Mouse (Mus musculus): ENCODE measurements around the gene Dgki. TPM values are rescaled to one million over a fixed set of nuclear protein-coding genes. Genes with fewer than 3 reads are reported as not detected.

Gene Dgki
- polyA plus RNA-seq, 1 experiment from 2014 or later = 0.20 TPM

DNA sequence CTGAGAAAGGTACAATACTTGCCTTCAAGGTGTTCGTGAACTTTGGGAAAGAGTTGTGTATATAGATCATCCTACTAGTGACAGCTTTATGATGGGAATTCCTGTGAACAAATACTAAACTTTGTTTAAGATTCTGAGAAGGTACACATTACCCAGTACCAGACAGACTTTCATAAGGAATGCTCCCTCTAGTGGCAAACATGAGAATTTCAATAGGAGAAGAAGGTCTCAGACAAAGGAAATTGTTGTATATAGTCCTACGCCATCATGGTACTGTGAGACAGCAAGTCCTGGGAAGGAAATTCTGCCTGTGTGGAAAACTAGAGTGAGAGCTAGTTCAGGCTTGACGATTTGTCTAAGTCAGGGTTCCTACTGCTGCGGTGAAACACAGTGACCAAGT is 344.7 kb downstream of the Dgki start:
- Histone ChIP-seq H3K9ac (ENCODE audit: low read depth, low read length) (no peak overlapping the region), H3K27me3 (ENCODE audit: control insufficient read depth, insufficient read depth, low read depth, low read length) (no peaks in the 10 kb centered on the region), H3K27ac (ENCODE audit: low read length) (no peak overlapping the region), H3K4me1 (ENCODE audit: control insufficient read depth, low read depth, low read length) (no peaks in the 10 kb centered on the region), H3K9me3 (replicated peaks; ENCODE audit: control insufficient read depth, low read length) (no peaks in the 10 kb centered on the region), H3K4me3 (ENCODE audit: low read depth, low read length) (no peak overlapping the region), H3K36me3 (ENCODE audit: control insufficient read depth, insufficient read depth) (no peaks in the 10 kb centered on the region), H3K4me2 (ENCODE audit: low read depth, low read length) (no peak overlapping the region)
- ATAC-seq (ENCODE audit: low read depth) = no peak
- 69% methylated on average over 4 of the region's 4 CpGs for WGBS (ENCODE audit: insufficient replicate concordance)

DNA sequence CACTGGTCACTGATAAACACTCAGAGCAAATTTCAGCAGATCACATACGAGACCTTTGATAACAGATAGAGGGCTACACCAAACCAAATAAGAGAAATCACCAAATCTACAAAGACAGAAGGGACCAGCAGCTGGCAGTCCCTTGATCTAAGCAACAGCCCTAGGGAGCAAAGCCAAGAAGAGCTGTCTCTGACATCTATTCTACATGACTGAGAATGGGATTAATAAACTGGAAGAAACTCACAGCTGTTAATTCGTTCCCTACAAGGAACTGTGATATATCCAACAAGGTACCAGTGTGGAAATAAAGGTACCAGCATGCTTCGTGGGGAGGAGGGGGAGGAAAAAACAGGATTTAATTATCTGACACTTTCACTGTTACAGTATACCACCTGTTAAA is 349.3 kb downstream of the Dgki start:
- Histone ChIP-seq H3K27me3 (ENCODE audit: control insufficient read depth, insufficient read depth, low read depth, low read length) (no peaks in the 10 kb centered on the region), H3K9ac (ENCODE audit: low read depth, low read length) (no peak overlapping the region), H3K27ac (ENCODE audit: low read length) (no peak overlapping the region), H3K9me3 (replicated peaks; ENCODE audit: control insufficient read depth, low read length) (no peaks in the 10 kb centered on the region), H3K4me2 (ENCODE audit: low read depth, low read length) (no peak overlapping the region), H3K36me3 (ENCODE audit: control insufficient read depth, insufficient read depth) (no peaks in the 10 kb centered on the region), H3K4me3 (ENCODE audit: low read depth, low read length) (no peak overlapping the region), H3K4me1 (ENCODE audit: control insufficient read depth, low read depth, low read length) (no peaks in the 10 kb centered on the region)
- 42% methylated on average over 3 of the region's 3 CpGs for WGBS (ENCODE audit: insufficient replicate concordance)
- ATAC-seq (ENCODE audit: low read depth) = no peak

DNA sequence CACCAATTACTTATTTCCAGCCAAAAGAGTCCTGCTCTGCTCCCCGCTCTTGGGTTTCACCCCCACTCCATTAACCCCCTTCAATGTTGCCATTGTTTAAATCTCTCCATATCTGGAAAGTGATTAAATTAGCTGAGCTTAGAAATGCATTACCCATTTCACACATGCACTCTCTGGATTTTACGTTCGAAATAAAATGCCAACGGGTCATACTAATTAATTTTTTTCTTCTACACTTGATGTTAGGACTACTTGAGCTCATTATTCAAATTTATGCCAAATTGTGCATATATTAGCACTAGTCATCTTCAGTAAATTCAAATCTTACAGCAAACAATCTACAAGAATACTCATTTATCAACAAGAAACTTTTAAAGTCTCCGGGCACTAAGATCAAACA is 352.1 kb downstream of the Dgki start:
- Histone ChIP-seq H3K27me3 (ENCODE audit: control insufficient read depth, insufficient read depth, low read depth, low read length) (no peaks in the 10 kb centered on the region), H3K27ac (ENCODE audit: low read length) (no peak overlapping the region), H3K36me3 (ENCODE audit: control insufficient read depth, insufficient read depth) (no peaks in the 10 kb centered on the region), H3K4me1 (ENCODE audit: control insufficient read depth, low read depth, low read length) (no peaks in the 10 kb centered on the region), H3K4me3 (ENCODE audit: low read depth, low read length) (no peak overlapping the region), H3K9ac (ENCODE audit: low read depth, low read length) (no peak overlapping the region), H3K9me3 (replicated peaks; ENCODE audit: control insufficient read depth, low read length) (no peaks in the 10 kb centered on the region), H3K4me2 (ENCODE audit: low read depth, low read length) (no peak overlapping the region)
- no peak for ATAC-seq (ENCODE audit: low read depth)
- 72% methylated on average over 5 of the region's 5 CpGs for WGBS (ENCODE audit: insufficient replicate concordance)

- Histone ChIP-seq H3K4me3 (ENCODE audit: low read depth, low read length) (no peak overlapping the region), H3K36me3 (ENCODE audit: control insufficient read depth, insufficient read depth) (no peaks in the 10 kb centered on the region), H3K27ac (ENCODE audit: low read length) (no peak overlapping the region), H3K9ac (ENCODE audit: low read depth, low read length) (no peak overlapping the region), H3K9me3 (replicated peaks; ENCODE audit: control insufficient read depth, low read length) (no peaks in the 10 kb centered on the region), H3K4me2 (ENCODE audit: low read depth, low read length) (no peak overlapping the region), H3K4me1 (ENCODE audit: control insufficient read depth, low read depth, low read length) (no peaks in the 10 kb centered on the region), H3K27me3 (ENCODE audit: control insufficient read depth, insufficient read depth, low read depth, low read length) (no peaks in the 10 kb centered on the region)
- no peak for ATAC-seq (ENCODE audit: low read depth)
- WGBS (ENCODE audit: insufficient replicate concordance) = 40% methylated on average over 2 of the region's 2 CpGs
Observed at GRCm38 (mm10) chr6:36937527-36937926, 362.5 kb downstream of the Dgki start.

DNA sequence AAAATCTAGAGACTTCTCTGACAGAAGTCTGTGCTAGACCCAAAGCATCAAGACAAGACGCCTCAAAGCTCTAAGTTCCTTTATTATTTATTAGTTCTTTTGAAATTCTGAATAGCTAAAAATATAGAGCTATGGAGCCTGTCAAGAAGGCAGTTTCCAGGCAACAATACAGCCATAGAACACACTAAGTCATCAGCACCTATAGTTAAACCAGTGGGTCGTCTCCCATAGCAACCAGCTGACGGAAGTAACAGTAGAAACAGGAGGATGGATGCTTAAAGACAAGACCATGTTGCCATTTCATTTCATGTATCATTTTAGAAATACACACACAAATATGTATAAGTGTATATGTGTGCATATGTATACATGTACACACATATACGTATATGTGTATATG is 363.2 kb downstream of the Dgki start:
- no peak for ATAC-seq (ENCODE audit: low read depth)
- Histone ChIP-seq H3K27ac (ENCODE audit: low read length) (no peak overlapping the region), H3K27me3 (ENCODE audit: control insufficient read depth, insufficient read depth, low read depth, low read length) (no peaks in the 10 kb centered on the region)

GRCm38 (mm10) chr6:36931473-36931872 is 368.5 kb downstream of the Dgki start:
- no peak overlapping the region for H3K9ac ChIP-seq (ENCODE audit: low read depth, low read length)
- no peaks in the 10 kb centered on the region for H3K27me3 ChIP-seq (ENCODE audit: control insufficient read depth, insufficient read depth, low read depth, low read length)
- H3K4me2 ChIP-seq (ENCODE audit: low read depth, low read length) = no peak overlapping the region
- ATAC-seq (ENCODE audit: low read depth) = no peak
- H3K36me3 ChIP-seq (ENCODE audit: control insufficient read depth, insufficient read depth) = no peaks in the 10 kb centered on the region
- no peak overlapping the region for H3K4me3 ChIP-seq (ENCODE audit: low read depth, low read length)
- WGBS (ENCODE audit: insufficient replicate concordance) = 69% methylated on average over 4 of the region's 4 CpGs
- H3K27ac ChIP-seq (ENCODE audit: low read length) = no peak overlapping the region
- H3K4me1 ChIP-seq (ENCODE audit: control insufficient read depth, low read depth, low read length) = no peaks in the 10 kb centered on the region
- no peaks in the 10 kb centered on the region for H3K9me3 ChIP-seq (replicated peaks; ENCODE audit: control insufficient read depth, low read length)

More for the DNA sequence above, 363.2 kb downstream of the Dgki start:
- H3K9me3 ChIP-seq (replicated peaks; ENCODE audit: control insufficient read depth, low read length) = no peaks in the 10 kb centered on the region
- no peak overlapping the region for H3K9ac ChIP-seq (ENCODE audit: low read depth, low read length)
- 69% methylated on average over 4 of the region's 4 CpGs for WGBS (ENCODE audit: insufficient replicate concordance)
- no peak overlapping the region for H3K4me2 ChIP-seq (ENCODE audit: low read depth, low read length)
- H3K36me3 ChIP-seq (ENCODE audit: control insufficient read depth, insufficient read depth) = no peaks in the 10 kb centered on the region
- no peaks in the 10 kb centered on the region for H3K4me1 ChIP-seq (ENCODE audit: control insufficient read depth, low read depth, low read length)
- H3K4me3 ChIP-seq (ENCODE audit: low read depth, low read length) = no peak overlapping the region

- ATAC-seq (ENCODE audit: low read depth) = no peak
- Histone ChIP-seq H3K9ac (ENCODE audit: low read depth, low read length) (no peak overlapping the region), H3K36me3 (ENCODE audit: control insufficient read depth, insufficient read depth) (no peaks in the 10 kb centered on the region), H3K9me3 (replicated peaks; ENCODE audit: control insufficient read depth, low read length) (no peaks in the 10 kb centered on the region), H3K27ac (ENCODE audit: low read length) (no peak overlapping the region), H3K4me1 (ENCODE audit: control insufficient read depth, low read depth, low read length) (no peaks in the 10 kb centered on the region), H3K4me2 (ENCODE audit: low read depth, low read length) (no peak overlapping the region), H3K4me3 (ENCODE audit: low read depth, low read length) (no peak overlapping the region), H3K27me3 (ENCODE audit: control insufficient read depth, insufficient read depth, low read depth, low read length) (no peaks in the 10 kb centered on the region)
- WGBS (ENCODE audit: insufficient replicate concordance) = 70% methylated on average over 2 of the region's 2 CpGs
Observed at GRCm38 (mm10) chr6:36929781-36930180, 370.2 kb downstream of the Dgki start.

DNA sequence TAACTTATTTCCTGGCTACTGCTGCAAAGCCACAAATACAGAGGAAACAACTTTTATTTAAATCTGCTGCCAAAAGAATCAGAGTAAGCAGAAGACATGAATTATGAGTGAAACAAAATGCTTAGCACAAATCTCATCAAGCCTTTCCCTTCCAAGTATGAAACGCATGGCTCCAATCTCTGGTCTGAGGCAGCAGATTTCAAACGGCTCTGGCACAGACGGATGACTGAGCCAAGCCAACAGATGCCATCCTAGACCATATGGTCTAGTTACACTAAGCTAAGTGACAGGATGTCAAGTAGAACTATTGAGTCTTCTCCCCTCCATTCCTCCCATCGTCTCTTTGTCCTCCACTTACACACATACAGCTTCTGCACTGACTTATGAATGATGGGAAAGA is 373.5 kb downstream of the Dgki start:
- Histone ChIP-seq H3K4me3 (ENCODE audit: low read depth, low read length) (no peak overlapping the region), H3K36me3 (ENCODE audit: control insufficient read depth, insufficient read depth) (no peaks in the 10 kb centered on the region), H3K9me3 (replicated peaks; ENCODE audit: control insufficient read depth, low read length) (no peaks in the 10 kb centered on the region), H3K9ac (ENCODE audit: low read depth, low read length) (no peak overlapping the region), H3K27me3 (ENCODE audit: control insufficient read depth, insufficient read depth, low read depth, low read length) (no peaks in the 10 kb centered on the region), H3K4me1 (ENCODE audit: control insufficient read depth, low read depth, low read length) (no peaks in the 10 kb centered on the region), H3K4me2 (ENCODE audit: low read depth, low read length) (no peak overlapping the region), H3K27ac (ENCODE audit: low read length) (no peak overlapping the region)
- ATAC-seq (ENCODE audit: low read depth) = no peak
- 67% methylated on average over 4 of the region's 4 CpGs for WGBS (ENCODE audit: insufficient replicate concordance)

DNA sequence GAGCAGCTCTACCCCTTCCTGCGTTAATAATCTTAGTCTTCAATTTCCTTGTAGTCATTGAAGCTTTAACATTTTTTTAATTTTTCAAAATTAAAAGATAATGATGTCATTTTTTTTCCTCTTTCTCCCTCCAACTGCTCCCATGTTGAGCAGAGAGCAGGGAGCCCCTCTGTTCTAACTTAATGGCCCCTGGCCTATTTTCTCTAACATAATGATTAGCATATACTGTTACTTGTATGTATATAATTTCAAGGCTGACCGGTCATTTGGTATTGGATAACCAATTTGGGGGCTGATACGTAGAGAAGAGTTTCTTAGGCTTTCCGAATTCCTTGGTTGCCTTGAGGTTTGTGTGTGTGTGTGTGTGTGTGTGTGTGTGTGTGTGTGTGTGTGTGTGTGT is 378.0 kb downstream of the Dgki start:
- no peak for ATAC-seq (ENCODE audit: low read depth)
- H3K4me2 ChIP-seq (ENCODE audit: low read depth, low read length) = no peak overlapping the region
- H3K9me3 ChIP-seq (replicated peaks; ENCODE audit: control insufficient read depth, low read length) = no peaks in the 10 kb centered on the region
- no peaks in the 10 kb centered on the region for H3K36me3 ChIP-seq (ENCODE audit: control insufficient read depth, insufficient read depth)
- no peak overlapping the region for H3K4me3 ChIP-seq (ENCODE audit: low read depth, low read length)
- no peaks in the 10 kb centered on the region for H3K4me1 ChIP-seq (ENCODE audit: control insufficient read depth, low read depth, low read length)
- no peak overlapping the region for H3K9ac ChIP-seq (ENCODE audit: low read depth, low read length)
- no peak overlapping the region for H3K27ac ChIP-seq (ENCODE audit: low read length)
- H3K27me3 ChIP-seq (ENCODE audit: control insufficient read depth, insufficient read depth, low read depth, low read length) = no peaks in the 10 kb centered on the region
- WGBS (ENCODE audit: insufficient replicate concordance) = 80% methylated on average over 4 of the region's 4 CpGs

GRCm38 (mm10) chr6:36911586-36911985 is 388.4 kb downstream of the Dgki start:
- ATAC-seq (ENCODE audit: low read depth) = no peak
- no peaks in the 10 kb centered on the region for H3K4me1 ChIP-seq (ENCODE audit: control insufficient read depth, low read depth, low read length)
- no peak overlapping the region for H3K27ac ChIP-seq (ENCODE audit: low read length)
- H3K27me3 ChIP-seq (ENCODE audit: control insufficient read depth, insufficient read depth, low read depth, low read length) = no peaks in the 10 kb centered on the region
- WGBS (ENCODE audit: insufficient replicate concordance) = 68% methylated on average over 6 of the region's 6 CpGs
- no peak overlapping the region for H3K9ac ChIP-seq (ENCODE audit: low read depth, low read length)
- H3K4me2 ChIP-seq (ENCODE audit: low read depth, low read length) = no peak overlapping the region
- no peak overlapping the region for H3K4me3 ChIP-seq (ENCODE audit: low read depth, low read length)
- no peaks in the 10 kb centered on the region for H3K9me3 ChIP-seq (replicated peaks; ENCODE audit: control insufficient read depth, low read length)
- H3K36me3 ChIP-seq (ENCODE audit: control insufficient read depth, insufficient read depth) = no peaks in the 10 kb centered on the region
